Mouse (Mus musculus): Measurements from ENCODE around the gene Foxp4. TPM values are rescaled to one million over a fixed set of nuclear protein-coding genes. Genes with fewer than 3 reads are reported as not detected.

The Foxp4 gene
- polyA plus RNA-seq, 1 experiment from 2014 or later: 34.5 TPM

- no peak overlapping the region for H3K4me3 ChIP-seq (ENCODE audit: low read depth, low read length)
- ATAC-seq (ENCODE audit: insufficient read depth, low FRiP score, low TSS enrichment): no peak
- WGBS: 84% methylated on average over 7 of the region's 7 CpGs
These were observed 73.7 kb downstream of the Foxp4 start for GRCm38 (mm10) chr17:47850639-47851314.

GRCm38 (mm10) chr17:47850035-47850434 is 74.4 kb downstream of the Foxp4 start:
- H3K36me3 ChIP-seq (ENCODE audit: control insufficient read depth, insufficient read depth, low read length): no peaks in the 10 kb centered on the region
- no peak overlapping the region for H3K27ac ChIP-seq (ENCODE audit: low read depth, low read length)
- WGBS: 79% methylated on average over 3 of the region's 3 CpGs
- no peak overlapping the region for H3K4me3 ChIP-seq (ENCODE audit: low read depth, low read length)
- ATAC-seq (ENCODE audit: insufficient read depth, low FRiP score, low TSS enrichment): no peak
- H3K27me3 ChIP-seq (ENCODE audit: control insufficient read depth, insufficient read depth, low read length): no peaks in the 10 kb centered on the region
- H3K9me3 ChIP-seq (ENCODE audit: control insufficient read depth, low read length): 0 out of 2 replicates have a peak, but pooled peaks cover 2% of the 10 kb centered on the region
- H3K4me1 ChIP-seq (ENCODE audit: control insufficient read depth, insufficient read depth, low read length): no peaks in the 10 kb centered on the region
- H3K4me2 ChIP-seq (ENCODE audit: low read depth): no peak overlapping the region
- no peak overlapping the region for H3K9ac ChIP-seq (ENCODE audit: low read length)
- DNase-seq (ENCODE audit: low spot score): no peak

More at GRCm38 (mm10) chr17:47850639-47851314, 73.7 kb downstream of the Foxp4 start:
- Histone ChIP-seq H3K36me3 (ENCODE audit: control insufficient read depth, insufficient read depth, low read length) (no peaks in the 10 kb centered on the region), H3K27me3 (ENCODE audit: control insufficient read depth, insufficient read depth, low read length) (no peaks in the 10 kb centered on the region), H3K27ac (ENCODE audit: low read depth, low read length) (no peak overlapping the region), H3K9ac (ENCODE audit: low read length) (no peak overlapping the region), H3K4me1 (ENCODE audit: control insufficient read depth, insufficient read depth, low read length) (no peaks in the 10 kb centered on the region), H3K9me3 (ENCODE audit: control insufficient read depth, low read length) (0 out of 2 replicates have a peak, but pooled peaks cover 2% of the 10 kb centered on the region), H3K4me2 (ENCODE audit: low read depth) (no peak overlapping the region)
- DNase-seq (ENCODE audit: low spot score): no peak

GRCm38 (mm10) chr17:47847985-47848384 is 76.5 kb downstream of the Foxp4 start:
- H3K27me3 ChIP-seq (ENCODE audit: control insufficient read depth, insufficient read depth, low read length): no peaks in the 10 kb centered on the region
- no peak overlapping the region for H3K4me2 ChIP-seq (ENCODE audit: low read depth)
- no peak overlapping the region for H3K4me3 ChIP-seq (ENCODE audit: low read depth, low read length)
- no peak overlapping the region for H3K27ac ChIP-seq (ENCODE audit: low read depth, low read length)
- 90% methylated on average over 6 of the region's 6 CpGs for WGBS
- no peak overlapping the region for H3K9ac ChIP-seq (ENCODE audit: low read length)
- no peaks in the 10 kb centered on the region for H3K4me1 ChIP-seq (ENCODE audit: control insufficient read depth, insufficient read depth, low read length)
- H3K9me3 ChIP-seq (ENCODE audit: control insufficient read depth, low read length): 0 out of 2 replicates have a peak, but pooled peaks cover 2% of the 10 kb centered on the region
- DNase-seq (ENCODE audit: low spot score) (no peak), ATAC-seq (ENCODE audit: insufficient read depth, low FRiP score, low TSS enrichment) (no peak)
- H3K36me3 ChIP-seq (ENCODE audit: control insufficient read depth, insufficient read depth, low read length): no peaks in the 10 kb centered on the region

GRCm38 (mm10) chr17:47845609-47846008 is 78.8 kb downstream of the Foxp4 start:
- no peak overlapping the region for H3K9ac ChIP-seq (ENCODE audit: low read length)
- 84% methylated on average over 11 of the region's 11 CpGs for WGBS
- no peak overlapping the region for H3K27ac ChIP-seq (ENCODE audit: low read depth, low read length)
- ATAC-seq (ENCODE audit: insufficient read depth, low FRiP score, low TSS enrichment) (no peak), DNase-seq (ENCODE audit: low spot score) (no peak)
- H3K4me3 ChIP-seq (ENCODE audit: low read depth, low read length): no peak overlapping the region
- no peaks in the 10 kb centered on the region for H3K36me3 ChIP-seq (ENCODE audit: control insufficient read depth, insufficient read depth, low read length)
- H3K27me3 ChIP-seq (ENCODE audit: control insufficient read depth, insufficient read depth, low read length): no peaks in the 10 kb centered on the region
- no peaks in the 10 kb centered on the region for H3K4me1 ChIP-seq (ENCODE audit: control insufficient read depth, insufficient read depth, low read length)
- 0 out of 2 replicates have a peak, but pooled peaks cover 2% of the 10 kb centered on the region for H3K9me3 ChIP-seq (ENCODE audit: control insufficient read depth, low read length)
- H3K4me2 ChIP-seq (ENCODE audit: low read depth): no peak overlapping the region

GRCm38 (mm10) chr17:47843465-47843864 is 81.0 kb downstream of the Foxp4 start:
- no peak for DNase-seq (ENCODE audit: low spot score)
- Histone ChIP-seq H3K27ac (ENCODE audit: low read depth, low read length) (no peak overlapping the region), H3K9me3 (ENCODE audit: control insufficient read depth, low read length) (0 out of 2 replicates have a peak, but pooled peaks cover 2% of the 10 kb centered on the region), H3K4me2 (ENCODE audit: low read depth) (no peak overlapping the region), H3K4me1 (ENCODE audit: control insufficient read depth, insufficient read depth, low read length) (no peaks in the 10 kb centered on the region), H3K27me3 (ENCODE audit: control insufficient read depth, insufficient read depth, low read length) (no peaks in the 10 kb centered on the region), H3K4me3 (ENCODE audit: low read depth, low read length) (no peak overlapping the region), H3K36me3 (ENCODE audit: control insufficient read depth, insufficient read depth, low read length) (no peaks in the 10 kb centered on the region), H3K9ac (ENCODE audit: low read length) (no peak overlapping the region)
- WGBS: 87% methylated on average over 3 of the region's 3 CpGs
- no peak for ATAC-seq (ENCODE audit: insufficient read depth, low FRiP score, low TSS enrichment)

GRCm38 (mm10) chr17:47841931-47842623 is 82.4 kb downstream of the Foxp4 start:
- Histone ChIP-seq H3K4me3 (ENCODE audit: low read depth, low read length) (no peak overlapping the region), H3K27me3 (ENCODE audit: control insufficient read depth, insufficient read depth, low read length) (no peaks in the 10 kb centered on the region), H3K9me3 (ENCODE audit: control insufficient read depth, low read length) (no peaks in the 10 kb centered on the region), H3K9ac (ENCODE audit: low read length) (no peak overlapping the region), H3K4me2 (ENCODE audit: low read depth) (no peak overlapping the region), H3K4me1 (ENCODE audit: control insufficient read depth, insufficient read depth, low read length) (no peaks in the 10 kb centered on the region), H3K27ac (ENCODE audit: low read depth, low read length) (no peak overlapping the region), H3K36me3 (ENCODE audit: control insufficient read depth, insufficient read depth, low read length) (no peaks in the 10 kb centered on the region)
- no peak for ATAC-seq (ENCODE audit: insufficient read depth, low FRiP score, low TSS enrichment)
- WGBS: 79% methylated on average over 19 of the region's 19 CpGs
- peak; percentile 31 for DNase-seq (ENCODE audit: low spot score)

GRCm38 (mm10) chr17:47841521-47841920 is 82.9 kb downstream of the Foxp4 start:
- H3K4me2 ChIP-seq (ENCODE audit: low read depth): no peak overlapping the region
- no peaks in the 10 kb centered on the region for H3K36me3 ChIP-seq (ENCODE audit: control insufficient read depth, insufficient read depth, low read length)
- no peaks in the 10 kb centered on the region for H3K4me1 ChIP-seq (ENCODE audit: control insufficient read depth, insufficient read depth, low read length)
- no peak for ATAC-seq (ENCODE audit: insufficient read depth, low FRiP score, low TSS enrichment)
- 90% methylated on average over 8 of the region's 8 CpGs for WGBS
- no peaks in the 10 kb centered on the region for H3K9me3 ChIP-seq (ENCODE audit: control insufficient read depth, low read length)
- H3K9ac ChIP-seq (ENCODE audit: low read length): no peak overlapping the region
- H3K27me3 ChIP-seq (ENCODE audit: control insufficient read depth, insufficient read depth, low read length): no peaks in the 10 kb centered on the region
- no peak overlapping the region for H3K27ac ChIP-seq (ENCODE audit: low read depth, low read length)
- DNase-seq (ENCODE audit: low spot score): no peak
- no peak overlapping the region for H3K4me3 ChIP-seq (ENCODE audit: low read depth, low read length)

GRCm38 (mm10) chr17:47837808-47838207 is 86.6 kb downstream of the Foxp4 start:
- no peaks in the 10 kb centered on the region for H3K9me3 ChIP-seq (ENCODE audit: control insufficient read depth, low read length)
- DNase-seq (ENCODE audit: low spot score) (no peak), ATAC-seq (ENCODE audit: insufficient read depth, low FRiP score, low TSS enrichment) (no peak)
- no peak overlapping the region for H3K27ac ChIP-seq (ENCODE audit: low read depth, low read length)
- no peak overlapping the region for H3K4me3 ChIP-seq (ENCODE audit: low read depth, low read length)
- H3K4me2 ChIP-seq (ENCODE audit: low read depth): no peak overlapping the region
- no peak overlapping the region for H3K9ac ChIP-seq (ENCODE audit: low read length)
- H3K36me3 ChIP-seq (ENCODE audit: control insufficient read depth, insufficient read depth, low read length): no peaks in the 10 kb centered on the region
- WGBS: 67% methylated on average over 6 of the region's 6 CpGs
- peaks cover 22% of the 10 kb centered on the region for H3K27me3 ChIP-seq (ENCODE audit: control insufficient read depth, insufficient read depth, low read length)
- H3K4me1 ChIP-seq (ENCODE audit: control insufficient read depth, insufficient read depth, low read length): peaks cover 4% of the 10 kb centered on the region

GRCm38 (mm10) chr17:47834482-47834767 is 90.0 kb downstream of the Foxp4 start, which contains the start of gene Mdfi:
TSS of gene Mdfi (minus strand) at chr17:47834691.
- ATAC-seq (ENCODE audit: insufficient read depth, low FRiP score, low TSS enrichment): no peak
- no peak for DNase-seq (ENCODE audit: low spot score)
- peak within 1 kb of the TSS; percentile 95 for H3K4me2 ChIP-seq (ENCODE audit: low read depth)
- H3K27me3 ChIP-seq (ENCODE audit: control insufficient read depth, insufficient read depth, low read length): peaks cover 22% of the 10 kb centered on the region
- no peaks in the 10 kb centered on the region for H3K36me3 ChIP-seq (ENCODE audit: control insufficient read depth, insufficient read depth, low read length)
- H3K27ac ChIP-seq (ENCODE audit: low read depth, low read length): 0 out of 2 replicates have a peak within 1 kb of the TSS, but pooled peaks have one; percentile 8
- H3K4me3 ChIP-seq (ENCODE audit: low read depth, low read length): peak within 1 kb of the TSS; percentile 70
- H3K4me1 ChIP-seq (ENCODE audit: control insufficient read depth, insufficient read depth, low read length): peaks cover 11% of the 10 kb centered on the region
- WGBS: 5% methylated on average over 18 of the region's 18 CpGs
- no peaks in the 10 kb centered on the region for H3K9me3 ChIP-seq (ENCODE audit: control insufficient read depth, low read length)
- H3K9ac ChIP-seq (ENCODE audit: low read length): peak within 1 kb of the TSS; percentile 69
